Mouse (Mus musculus) common myeloid progenitor, adult 5-6 weeks (primary cell): Measurements from ENCODE around the gene Plagl1. TPM values are rescaled to one million over a fixed set of nuclear protein-coding genes. Genes with fewer than 3 reads are reported as not detected.

Experiments
- total RNA-seq: library from RNA; stranded (forward); fragments of 200-1000, 187-1606 nt; gene quantifications from 2 replicates; pipeline ENCODE4 v1.2.3, GENCODE M21; 2017

Plagl1 gene
- total RNA-seq, 1 experiment from 2014 or later, result 0.14 TPM

Other genes starting within 250 kb of the Plagl1 start
- gene Utrn, start 191.1 kb upstream of the Plagl1 start, total RNA-seq, result 45.9 and 46.5 TPM in 2 replicates
- gene Stx11, start 96.2 kb upstream of the Plagl1 start, total RNA-seq, result 8.2 and 9.4 TPM in 2 replicates
- 16.9 and 17.4 TPM in 2 replicates for gene Sf3b5, start 55.2 kb upstream of the Plagl1 start, total RNA-seq
- gene Zc2hc1b, start 117.5 kb downstream of the Plagl1 start, total RNA-seq, result not detected in 2 replicates
- 59.7 and 63.7 TPM in 2 replicates for gene Ltv1, start 132.7 kb downstream of the Plagl1 start, total RNA-seq